Mouse (Mus musculus) heart, postnatal 0 days (tissue): ENCODE results near the gene Adora2b. TPM values are rescaled to one million over a fixed set of nuclear protein-coding genes. Genes with fewer than 3 reads are reported as not detected.

Experiments used
- ATAC-seq: fragments of 200-750 bp; cut with Nextera tagmentation; 2 replicates; pipeline ENCODE4 v1.8.0; 2017; ENCODE audit warnings: low read depth, moderate number of reproducible peaks, moderate library complexity; ENCODE audit not compliant: insufficient read depth
- DNase-seq: peaks from one replicate; pipeline ENCODE4 v3.0.0-alpha.2; 2016; ENCODE audit warnings: low spot score
- H3K27ac ChIP-seq: fragments of 300-500 bp; sonication (generic); 2 replicates; pipeline ENCODE4 v1.5.1; 2014; ENCODE audit warnings: low read depth, mild to moderate bottlenecking
- H3K27me3 ChIP-seq: fragments of 300-500 bp; sonication (generic); 2 replicates; pipeline ENCODE4 v1.6.1; 2014; ENCODE audit warnings: low read length, mixed read lengths; ENCODE audit not compliant: control insufficient read depth, insufficient read depth
- H3K36me3 ChIP-seq: fragments of 300-500 bp; sonication (generic); replicated peaks from 2 replicates; pipeline ENCODE4 v1.6.1; 2014; ENCODE audit warnings: low read length, mixed read lengths; ENCODE audit not compliant: control insufficient read depth, insufficient read depth
- H3K4me1 ChIP-seq: fragments of 300-500 bp; sonication (generic); 2 replicates; pipeline ENCODE4 v1.6.1; 2014; ENCODE audit warnings: antibody characterized with exemption; ENCODE audit not compliant: control insufficient read depth, insufficient read depth
- H3K4me2 ChIP-seq: fragments of 300-500 bp; sonication (generic); 2 replicates; pipeline ENCODE4 v1.6.1; 2014; ENCODE audit warnings: low read depth, mild to moderate bottlenecking, low read length, moderate library complexity
- H3K4me3 ChIP-seq: fragments of 300-500 bp; sonication (generic); 2 replicates; pipeline ENCODE4 v1.5.1; 2014; ENCODE audit warnings: low read depth, low read length
- H3K9ac ChIP-seq: fragments of 300-500 bp; sonication (generic); replicated peaks from 2 replicates; pipeline ENCODE4 v1.6.1; 2014; ENCODE audit warnings: low read depth, low read length, mixed read lengths
- H3K9me3 ChIP-seq: fragments of 300-500 bp; sonication (generic); replicated peaks from 2 replicates; pipeline ENCODE4 v1.6.1; 2016; ENCODE audit warnings: low read length; ENCODE audit not compliant: control insufficient read depth
- CTCF ChIP-seq: IDR thresholded peaks from 2 replicates; pipeline ENCODE4 v1.5.1; 2016; ENCODE audit warnings: antibody characterized with exemption, control low read depth, low read depth
- EP300 ChIP-seq: IDR thresholded peaks from 2 replicates; pipeline ENCODE4 v1.6.1; 2016; ENCODE audit warnings: antibody characterized with exemption, low read depth
- WGBS: fragments of 180-500 bp; shearing (Covaris S2); extraction: QIAGEN DNeasy Blood & Tissue Kit; methylation state at CpG from one replicate; pipeline ENCODE4 v1.1.7; 2014; 5-methylcytosine and 5-hydroxymethylcytosine counted together
- polyA plus RNA-seq: library from polyadenylated mRNA; unstranded; fragments of >200 nt; fragmentation: Nextera tagmentation; extraction: Ambion mirVana; gene quantifications from 2 replicates; pipeline ENCODE4 v1.2.1, GENCODE M21; 2015
- total RNA-seq: library from RNA; depleted of rRNA; stranded (reverse); fragments of >200 nt; gene quantifications from 2 replicates; pipeline ENCODE4 v1.2.3, GENCODE M21; 2014; ENCODE audit warnings: low replicate concordance

Gene Adora2b
- total and polyA plus RNA-seq, 2 experiments from 2014 or later, result 0.11 to 0.57 TPM

DNA sequence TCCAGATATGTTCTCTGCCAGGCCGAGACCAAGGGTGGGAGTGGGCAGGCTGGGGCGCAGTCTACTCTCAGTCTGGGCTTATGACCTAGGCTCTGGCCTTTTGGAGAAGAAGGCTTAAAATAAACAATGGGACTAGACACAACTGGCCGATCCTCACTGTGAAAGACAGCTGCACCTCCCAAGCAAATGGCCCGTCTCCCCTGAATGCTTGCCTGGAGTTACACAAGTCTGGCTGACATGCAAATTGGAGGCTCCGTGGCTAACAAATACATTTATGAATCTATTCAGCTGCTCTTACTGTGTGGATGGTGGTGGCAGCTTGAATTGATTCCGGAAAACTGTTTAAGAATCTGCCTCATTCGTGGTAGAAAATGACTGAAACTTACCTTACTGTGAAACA, 16.9 kb downstream of the Adora2b start:
- H3K4me1 ChIP-seq, result no peaks in the 10 kb centered on the region
- no peaks in the 10 kb centered on the region for H3K27me3 ChIP-seq
- no peak overlapping the region for H3K9ac ChIP-seq
- TF ChIP-seq EP300 (no peak), CTCF (no peak)
- H3K27ac ChIP-seq, result no peak overlapping the region
- WGBS, result 94% methylated on average over 7 of the region's 7 CpGs
- DNase-seq (no peak), ATAC-seq (no peak)
- H3K4me3 ChIP-seq, result no peak overlapping the region
- no peaks in the 10 kb centered on the region for H3K36me3 ChIP-seq
- H3K9me3 ChIP-seq, result no peaks in the 10 kb centered on the region
- no peak overlapping the region for H3K4me2 ChIP-seq

GRCm38 (mm10) chr11:62266466-62267214, 17.9 kb downstream of the Adora2b start:
- Histone ChIP-seq H3K9ac (no peak overlapping the region), H3K4me3 (no peak overlapping the region), H3K4me2 (no peak overlapping the region), H3K27me3 (no peaks in the 10 kb centered on the region), H3K9me3 (no peaks in the 10 kb centered on the region), H3K4me1 (no peaks in the 10 kb centered on the region), H3K27ac (no peak overlapping the region), H3K36me3 (no peaks in the 10 kb centered on the region)
- TF ChIP-seq EP300, result no peak
- TF ChIP-seq CTCF, result no peak
- DNase-seq, result no peak
- WGBS, result 57% methylated on average over 17 of the region's 17 CpGs
- no peak for ATAC-seq

GRCm38 (mm10) chr11:62268381-62268780, 19.6 kb downstream of the Adora2b start:
- H3K9me3 ChIP-seq, result no peaks in the 10 kb centered on the region
- no peak overlapping the region for H3K27ac ChIP-seq
- H3K36me3 ChIP-seq, result no peaks in the 10 kb centered on the region
- TF ChIP-seq EP300 (no peak), CTCF (no peak)
- no peaks in the 10 kb centered on the region for H3K4me1 ChIP-seq
- H3K4me2 ChIP-seq, result no peak overlapping the region
- ATAC-seq (no peak), DNase-seq (no peak)
- no peaks in the 10 kb centered on the region for H3K27me3 ChIP-seq
- H3K4me3 ChIP-seq, result no peak overlapping the region
- H3K9ac ChIP-seq, result no peak overlapping the region
- 70% methylated on average over 8 of the region's 8 CpGs for WGBS

GRCm38 (mm10) chr11:62269097-62269496, 20.3 kb downstream of the Adora2b start:
- Histone ChIP-seq H3K27me3 (no peaks in the 10 kb centered on the region), H3K36me3 (no peaks in the 10 kb centered on the region), H3K4me2 (no peak overlapping the region), H3K27ac (no peak overlapping the region), H3K9ac (no peak overlapping the region), H3K4me3 (no peak overlapping the region), H3K4me1 (no peaks in the 10 kb centered on the region), H3K9me3 (no peaks in the 10 kb centered on the region)
- ATAC-seq (no peak), DNase-seq (no peak)
- no peak for TF ChIP-seq CTCF
- TF ChIP-seq EP300, result no peak
- WGBS, result 76% methylated on average over 12 of the region's 12 CpGs

DNA sequence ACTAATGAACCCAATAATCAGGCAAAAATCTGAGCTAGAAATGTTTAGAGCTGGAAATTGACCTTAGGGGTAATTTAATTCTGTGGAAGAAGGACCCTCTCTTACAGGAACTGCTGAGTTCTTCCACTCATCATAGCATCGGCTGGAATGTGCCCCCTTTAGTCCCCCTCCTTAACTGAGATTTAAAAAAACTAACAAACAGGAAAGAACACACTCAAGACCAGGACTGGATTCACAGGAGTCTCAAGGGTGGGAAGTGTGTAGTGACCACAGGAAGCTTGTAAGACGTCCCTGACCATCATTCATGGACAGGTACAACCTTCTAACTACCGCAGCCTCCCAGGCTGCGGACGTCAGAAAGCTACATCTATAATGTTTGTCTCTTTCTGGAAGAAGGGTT, 22.1 kb downstream of the Adora2b start:
- no peak overlapping the region for H3K4me3 ChIP-seq
- no peaks in the 10 kb centered on the region for H3K27me3 ChIP-seq
- H3K4me2 ChIP-seq, result no peak overlapping the region
- H3K36me3 ChIP-seq, result no peaks in the 10 kb centered on the region
- DNase-seq, result no peak
- H3K9me3 ChIP-seq, result no peaks in the 10 kb centered on the region
- H3K27ac ChIP-seq, result no peak overlapping the region
- H3K4me1 ChIP-seq, result no peaks in the 10 kb centered on the region
- no peak for ATAC-seq
- 58% methylated on average over 5 of the region's 5 CpGs for WGBS
- no peak overlapping the region for H3K9ac ChIP-seq
- TF ChIP-seq CTCF (no peak), EP300 (no peak)

- no peak overlapping the region for H3K27ac ChIP-seq
- no peaks in the 10 kb centered on the region for H3K27me3 ChIP-seq
- H3K4me3 ChIP-seq, result no peak overlapping the region
- no peaks in the 10 kb centered on the region for H3K36me3 ChIP-seq
- H3K9me3 ChIP-seq, result no peaks in the 10 kb centered on the region
- DNase-seq (no peak), ATAC-seq (no peak)
- TF ChIP-seq EP300 (no peak), CTCF (no peak)
- H3K4me1 ChIP-seq, result 0 out of 2 replicates have a peak, but pooled peaks cover 3% of the 10 kb centered on the region
- WGBS, result 46% methylated on average over 8 of the region's 8 CpGs
- H3K4me2 ChIP-seq, result no peak overlapping the region
- no peak overlapping the region for H3K9ac ChIP-seq
These were observed 28.3 kb downstream of the Adora2b start for GRCm38 (mm10) chr11:62277086-62277485.
